Mouse (Mus musculus): ENCODE measurements around the gene Chek2. TPM values are rescaled to one million over a fixed set of nuclear protein-coding genes. Genes with fewer than 3 reads are reported as not detected.

The Chek2 gene
- polyA plus RNA-seq, 1 experiment from 2014 or later = 45.6 TPM

DNA sequence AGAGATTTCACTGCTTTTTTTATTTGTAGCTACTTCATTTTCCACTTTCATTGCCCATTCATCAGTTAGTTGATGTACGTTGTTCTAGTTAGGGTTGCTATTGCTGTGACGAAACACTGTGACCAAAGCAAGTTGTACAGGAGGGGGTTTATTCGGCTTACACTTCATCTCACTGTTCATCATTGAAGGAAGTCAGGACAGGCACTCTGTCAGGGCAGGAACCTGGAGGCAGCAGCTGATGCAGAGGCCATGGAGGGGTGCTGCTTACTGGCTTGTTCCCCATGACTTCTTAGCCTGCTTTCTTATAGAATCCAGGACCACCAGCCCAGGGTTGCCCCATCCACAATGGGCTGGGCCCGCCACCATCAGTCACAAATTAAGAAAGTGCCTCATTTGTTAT, 59.0 kb downstream of the Chek2 start:
- H3K9me3 ChIP-seq (ENCODE audit: control insufficient read depth, low read length) = no peaks in the 10 kb centered on the region
- WGBS = 88% methylated on average over 4 of the region's 4 CpGs
- no peak overlapping the region for H3K9ac ChIP-seq (ENCODE audit: low read length)
- no peak overlapping the region for H3K4me3 ChIP-seq (ENCODE audit: low read depth, low read length)
- DNase-seq (ENCODE audit: low spot score) (no peak), ATAC-seq (replicated peaks; ENCODE audit: low FRiP score) (no peak)
- H3K27ac ChIP-seq (ENCODE audit: low read depth, low read length) = no peak overlapping the region
- H3K4me1 ChIP-seq (replicated peaks; ENCODE audit: control insufficient read depth, insufficient read depth, low read length) = peaks cover 6% of the 10 kb centered on the region
- no peak overlapping the region for H3K4me2 ChIP-seq (ENCODE audit: low read depth, low read length, severe bottlenecking)
- peaks cover 4% of the 10 kb centered on the region; the same call in 1 of the 2 replicates for H3K36me3 ChIP-seq (ENCODE audit: control insufficient read depth, insufficient read depth, low read length)
- no peaks in the 10 kb centered on the region for H3K27me3 ChIP-seq (ENCODE audit: control insufficient read depth, insufficient read depth, low read length)

DNA sequence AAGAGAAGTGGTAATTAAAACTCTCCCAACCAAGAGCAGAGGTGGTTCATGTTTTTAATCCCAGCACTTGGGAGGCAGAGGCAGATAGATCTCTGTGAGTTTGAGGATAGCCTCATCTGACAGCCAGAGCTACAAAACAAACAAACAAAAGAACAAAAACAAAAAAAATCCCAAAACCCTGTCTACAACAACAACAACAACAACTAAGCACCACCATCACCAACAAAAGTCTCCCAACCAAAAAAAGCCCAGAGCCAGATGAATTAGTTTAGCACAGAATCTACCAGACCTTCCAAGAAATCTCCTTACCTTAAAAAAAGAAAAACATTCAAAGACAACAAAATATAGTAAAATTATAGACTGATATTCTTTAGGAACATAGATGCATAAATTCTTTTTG, 60.6 kb downstream of the Chek2 start:
- Histone ChIP-seq H3K9me3 (ENCODE audit: control insufficient read depth, low read length) (no peaks in the 10 kb centered on the region), H3K4me3 (ENCODE audit: low read depth, low read length) (no peak overlapping the region), H3K36me3 (ENCODE audit: control insufficient read depth, insufficient read depth, low read length) (peaks cover under 1% of the 10 kb centered on the region; the same call in 1 of the 2 replicates), H3K4me2 (ENCODE audit: low read depth, low read length, severe bottlenecking) (no peak overlapping the region), H3K27ac (ENCODE audit: low read depth, low read length) (no peak overlapping the region), H3K4me1 (replicated peaks; ENCODE audit: control insufficient read depth, insufficient read depth, low read length) (peaks cover 6% of the 10 kb centered on the region), H3K27me3 (ENCODE audit: control insufficient read depth, insufficient read depth, low read length) (no peaks in the 10 kb centered on the region), H3K9ac (ENCODE audit: low read length) (no peak overlapping the region)
- ATAC-seq (replicated peaks; ENCODE audit: low FRiP score) (no peak), DNase-seq (ENCODE audit: low spot score) (no peak)

DNA sequence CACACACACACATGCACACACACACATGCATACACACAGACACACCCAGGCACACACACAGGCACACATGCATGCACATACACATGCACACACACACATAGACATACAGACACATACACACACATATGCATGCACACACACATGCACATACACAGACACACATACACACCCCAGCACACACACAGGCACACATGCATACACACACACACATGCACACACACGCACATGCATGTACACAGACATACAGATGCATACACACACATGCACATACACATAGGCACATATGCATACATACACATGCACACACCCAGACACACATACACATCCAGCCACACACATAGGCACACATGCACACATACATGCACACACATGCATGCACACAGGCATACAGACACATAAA, 66.9 kb downstream of the Chek2 start:
- H3K36me3 ChIP-seq (ENCODE audit: control insufficient read depth, insufficient read depth, low read length) = no peaks in the 10 kb centered on the region
- no peaks in the 10 kb centered on the region for H3K27me3 ChIP-seq (ENCODE audit: control insufficient read depth, insufficient read depth, low read length)
- no peak overlapping the region for H3K4me2 ChIP-seq (ENCODE audit: low read depth, low read length, severe bottlenecking)
- H3K27ac ChIP-seq (ENCODE audit: low read depth, low read length) = no peak overlapping the region
- DNase-seq (ENCODE audit: low spot score) (no peak), ATAC-seq (replicated peaks; ENCODE audit: low FRiP score) (no peak)
- H3K9ac ChIP-seq (ENCODE audit: low read length) = no peak overlapping the region
- no peak overlapping the region for H3K4me3 ChIP-seq (ENCODE audit: low read depth, low read length)
- 100% methylated on average over 1 of the region's 1 CpGs for WGBS
- no peaks in the 10 kb centered on the region; the same call in 1 of the 2 replicates for H3K9me3 ChIP-seq (ENCODE audit: control insufficient read depth, low read length)
- no peaks in the 10 kb centered on the region for H3K4me1 ChIP-seq (replicated peaks; ENCODE audit: control insufficient read depth, insufficient read depth, low read length)

DNA sequence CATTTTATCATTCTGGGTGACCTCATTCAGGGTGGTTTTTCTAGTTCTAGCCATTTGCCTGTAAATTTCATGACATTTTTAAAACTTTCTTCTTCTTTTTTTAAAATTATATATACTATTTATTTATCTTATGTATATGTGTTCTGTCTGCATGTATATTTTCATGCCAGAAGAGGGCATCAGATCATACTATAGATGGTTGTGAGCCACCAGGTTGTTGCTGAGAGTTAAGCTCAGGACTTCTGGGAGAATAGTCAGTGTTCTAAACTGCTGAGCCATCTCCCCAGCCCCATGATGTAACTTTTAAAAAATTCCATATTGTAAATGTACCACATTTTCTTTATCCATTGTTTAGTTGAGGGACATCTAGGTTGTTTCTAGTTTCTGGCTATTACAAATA, 69.1 kb downstream of the Chek2 start:
- Histone ChIP-seq H3K27ac (ENCODE audit: low read depth, low read length) (no peak overlapping the region), H3K9me3 (ENCODE audit: control insufficient read depth, low read length) (no peaks in the 10 kb centered on the region; the same call in 1 of the 2 replicates), H3K27me3 (ENCODE audit: control insufficient read depth, insufficient read depth, low read length) (no peaks in the 10 kb centered on the region), H3K9ac (ENCODE audit: low read length) (no peak overlapping the region), H3K4me1 (replicated peaks; ENCODE audit: control insufficient read depth, insufficient read depth, low read length) (no peaks in the 10 kb centered on the region), H3K4me2 (ENCODE audit: low read depth, low read length, severe bottlenecking) (no peak overlapping the region), H3K36me3 (ENCODE audit: control insufficient read depth, insufficient read depth, low read length) (no peaks in the 10 kb centered on the region), H3K4me3 (ENCODE audit: low read depth, low read length) (no peak overlapping the region)
- ATAC-seq (replicated peaks; ENCODE audit: low FRiP score) (no peak), DNase-seq (ENCODE audit: low spot score) (no peak)

DNA sequence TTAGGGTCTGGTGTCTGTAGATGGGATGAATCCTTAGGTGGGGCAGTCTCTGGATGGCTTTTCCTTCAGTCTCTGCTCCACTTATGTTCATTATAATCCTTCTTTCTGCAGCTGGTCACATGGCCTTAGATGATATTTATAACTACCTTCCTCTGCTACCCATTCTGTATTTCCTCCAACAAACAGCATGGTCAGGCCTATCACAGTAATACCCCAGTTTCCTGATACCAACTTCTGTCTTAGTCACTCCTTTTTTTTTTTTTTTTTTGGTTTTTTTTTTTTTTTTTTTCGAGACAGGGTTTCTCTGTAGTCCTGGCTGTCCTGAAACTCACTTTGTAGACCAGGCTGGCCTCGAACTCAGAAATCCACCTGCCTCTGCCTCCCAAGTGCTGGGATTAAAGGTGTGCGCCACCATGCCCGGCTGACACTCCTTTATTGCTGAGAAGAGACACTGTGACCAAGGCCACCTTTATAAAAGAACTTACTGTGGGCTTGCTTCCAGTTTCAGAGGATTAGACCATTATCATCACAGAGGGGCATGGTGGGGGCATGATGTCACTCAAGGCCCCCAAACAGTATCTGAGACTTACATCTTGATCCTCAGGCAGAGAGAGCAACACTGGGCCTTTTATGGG, 70.3 kb downstream of the Chek2 start:
- no peak overlapping the region for H3K4me3 ChIP-seq (ENCODE audit: low read depth, low read length)
- DNase-seq (ENCODE audit: low spot score) = no peak
- H3K27ac ChIP-seq (ENCODE audit: low read depth, low read length) = no peak overlapping the region
- no peaks in the 10 kb centered on the region for H3K36me3 ChIP-seq (ENCODE audit: control insufficient read depth, insufficient read depth, low read length)
- H3K9me3 ChIP-seq (ENCODE audit: control insufficient read depth, low read length) = no peaks in the 10 kb centered on the region; the same call in 1 of the 2 replicates
- no peaks in the 10 kb centered on the region for H3K27me3 ChIP-seq (ENCODE audit: control insufficient read depth, insufficient read depth, low read length)
- H3K4me1 ChIP-seq (replicated peaks; ENCODE audit: control insufficient read depth, insufficient read depth, low read length) = no peaks in the 10 kb centered on the region
- H3K9ac ChIP-seq (ENCODE audit: low read length) = no peak overlapping the region
- WGBS = 93% methylated on average over 4 of the region's 4 CpGs
- no peak overlapping the region for H3K4me2 ChIP-seq (ENCODE audit: low read depth, low read length, severe bottlenecking)
- ATAC-seq (replicated peaks; ENCODE audit: low FRiP score) = no peak

DNA sequence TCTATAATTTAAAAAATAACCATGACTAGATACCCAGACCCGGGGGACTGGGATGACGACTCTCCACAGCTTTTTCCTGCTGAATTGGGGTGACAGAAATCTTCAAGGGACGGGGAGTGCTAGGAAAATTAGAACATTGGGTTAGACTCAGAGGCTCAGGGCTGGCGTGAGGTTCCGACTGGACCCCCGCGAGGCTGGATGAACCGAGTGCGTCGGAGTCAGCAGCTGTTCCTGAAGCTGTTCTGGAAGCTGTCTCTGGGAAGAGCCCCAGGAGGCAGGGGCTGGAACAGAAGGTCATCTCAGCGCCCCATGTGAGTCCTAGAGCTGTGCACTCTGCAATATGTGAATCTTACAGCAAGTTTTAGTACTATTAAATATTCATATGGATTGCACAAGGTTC, 75.1 kb downstream of the Chek2 start:
- Histone ChIP-seq H3K27me3 (ENCODE audit: control insufficient read depth, insufficient read depth, low read length) (no peaks in the 10 kb centered on the region), H3K9me3 (ENCODE audit: control insufficient read depth, low read length) (no peaks in the 10 kb centered on the region), H3K27ac (ENCODE audit: low read depth, low read length) (no peak overlapping the region), H3K36me3 (ENCODE audit: control insufficient read depth, insufficient read depth, low read length) (no peaks in the 10 kb centered on the region), H3K4me2 (ENCODE audit: low read depth, low read length, severe bottlenecking) (no peak overlapping the region), H3K4me1 (replicated peaks; ENCODE audit: control insufficient read depth, insufficient read depth, low read length) (no peaks in the 10 kb centered on the region), H3K4me3 (ENCODE audit: low read depth, low read length) (no peak overlapping the region), H3K9ac (ENCODE audit: low read length) (no peak overlapping the region)
- WGBS = 92% methylated on average over 11 of the region's 11 CpGs
- DNase-seq (ENCODE audit: low spot score) (no peak), ATAC-seq (replicated peaks; ENCODE audit: low FRiP score) (no peak)

DNA sequence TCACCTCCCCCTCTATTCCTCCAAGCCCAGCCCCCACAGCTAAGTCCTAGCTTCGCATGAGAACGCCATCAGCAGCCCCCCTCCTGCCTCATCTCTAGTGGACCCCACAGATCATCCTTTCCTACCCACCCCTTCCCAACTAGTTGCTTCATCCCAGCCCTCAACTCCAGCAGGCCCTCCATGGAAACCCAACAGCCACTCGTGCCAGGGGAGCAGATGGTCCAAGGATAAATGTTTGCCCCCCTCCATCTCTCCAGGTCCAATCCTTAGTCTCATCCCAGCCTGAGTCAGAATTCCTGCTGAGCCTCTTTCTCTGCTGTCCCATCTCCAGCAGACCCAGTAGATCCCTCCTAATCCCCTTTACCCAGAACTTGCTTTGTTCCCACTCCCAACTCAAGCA, 76.5 kb downstream of the Chek2 start:
- no peaks in the 10 kb centered on the region for H3K4me1 ChIP-seq (replicated peaks; ENCODE audit: control insufficient read depth, insufficient read depth, low read length)
- WGBS = 79% methylated on average over 3 of the region's 3 CpGs
- no peaks in the 10 kb centered on the region for H3K9me3 ChIP-seq (ENCODE audit: control insufficient read depth, low read length)
- no peaks in the 10 kb centered on the region for H3K36me3 ChIP-seq (ENCODE audit: control insufficient read depth, insufficient read depth, low read length)
- no peak for DNase-seq (ENCODE audit: low spot score)
- no peak overlapping the region for H3K4me2 ChIP-seq (ENCODE audit: low read depth, low read length, severe bottlenecking)
- no peak for ATAC-seq (replicated peaks; ENCODE audit: low FRiP score)
- no peak overlapping the region for H3K27ac ChIP-seq (ENCODE audit: low read depth, low read length)
- H3K9ac ChIP-seq (ENCODE audit: low read length) = no peak overlapping the region
- H3K27me3 ChIP-seq (ENCODE audit: control insufficient read depth, insufficient read depth, low read length) = no peaks in the 10 kb centered on the region
- H3K4me3 ChIP-seq (ENCODE audit: low read depth, low read length) = no peak overlapping the region

DNA sequence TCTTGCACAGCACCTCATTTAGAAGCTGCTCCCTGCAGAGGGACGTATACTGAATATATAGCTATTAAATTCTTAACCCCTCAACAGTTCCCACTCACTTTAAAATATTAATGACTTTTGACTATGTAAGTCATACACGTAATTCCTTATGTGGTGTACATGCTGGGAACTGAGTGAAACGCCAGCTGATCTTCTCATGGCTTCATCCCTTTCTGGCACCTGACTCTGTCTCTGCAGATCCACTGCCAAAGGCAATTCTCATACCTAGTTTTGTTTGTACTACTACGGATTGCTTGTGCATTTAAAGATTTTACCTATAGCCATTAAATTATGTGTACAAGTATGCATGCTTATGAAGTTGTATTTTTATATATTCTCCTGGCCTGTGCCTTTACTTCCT, 79.8 kb downstream of the Chek2 start:
- Histone ChIP-seq H3K4me3 (ENCODE audit: low read depth, low read length) (no peak overlapping the region), H3K27ac (ENCODE audit: low read depth, low read length) (no peak overlapping the region), H3K27me3 (ENCODE audit: control insufficient read depth, insufficient read depth, low read length) (no peaks in the 10 kb centered on the region), H3K9me3 (ENCODE audit: control insufficient read depth, low read length) (no peaks in the 10 kb centered on the region), H3K4me2 (ENCODE audit: low read depth, low read length, severe bottlenecking) (no peak overlapping the region), H3K36me3 (ENCODE audit: control insufficient read depth, insufficient read depth, low read length) (no peaks in the 10 kb centered on the region), H3K4me1 (replicated peaks; ENCODE audit: control insufficient read depth, insufficient read depth, low read length) (no peaks in the 10 kb centered on the region), H3K9ac (ENCODE audit: low read length) (no peak overlapping the region)
- 92% methylated on average over 4 of the region's 4 CpGs for WGBS
- no peak for ATAC-seq (replicated peaks; ENCODE audit: low FRiP score)
- no peak for DNase-seq (ENCODE audit: low spot score)

DNA sequence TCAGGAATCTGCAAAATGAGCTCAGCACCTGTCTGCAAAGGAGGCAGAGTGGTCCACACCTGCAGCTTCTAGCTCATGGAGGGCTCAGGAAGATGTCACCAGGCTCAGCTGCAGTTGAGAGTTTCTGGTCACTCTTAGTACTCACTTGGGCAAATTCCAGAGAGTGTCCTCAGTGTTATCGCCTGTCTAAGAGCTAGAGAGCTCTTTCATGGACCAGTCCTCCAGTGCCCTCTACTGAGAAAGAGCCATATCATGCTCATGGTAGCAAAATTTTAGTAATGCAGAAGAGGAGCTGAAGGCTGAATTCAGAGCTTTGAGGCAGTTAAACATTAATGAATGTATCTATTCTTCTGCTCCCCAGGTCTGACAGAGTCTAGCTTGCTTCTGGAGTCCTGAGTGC, 83.6 kb downstream of the Chek2 start:
- H3K9ac ChIP-seq (ENCODE audit: low read length) = no peak overlapping the region
- DNase-seq (ENCODE audit: low spot score) = no peak
- H3K27ac ChIP-seq (ENCODE audit: low read depth, low read length) = no peak overlapping the region
- no peaks in the 10 kb centered on the region for H3K9me3 ChIP-seq (ENCODE audit: control insufficient read depth, low read length)
- no peak overlapping the region for H3K4me2 ChIP-seq (ENCODE audit: low read depth, low read length, severe bottlenecking)
- H3K27me3 ChIP-seq (ENCODE audit: control insufficient read depth, insufficient read depth, low read length) = no peaks in the 10 kb centered on the region
- no peaks in the 10 kb centered on the region for H3K36me3 ChIP-seq (ENCODE audit: control insufficient read depth, insufficient read depth, low read length)
- H3K4me3 ChIP-seq (ENCODE audit: low read depth, low read length) = no peak overlapping the region
- WGBS = 25% methylated on average over 1 of the region's 1 CpGs
- no peaks in the 10 kb centered on the region for H3K4me1 ChIP-seq (replicated peaks; ENCODE audit: control insufficient read depth, insufficient read depth, low read length)
- ATAC-seq (replicated peaks; ENCODE audit: low FRiP score) = no peak
